Mouse (Mus musculus) macrophage (primary cell): ENCODE measurements around the gene Ypel4. TPM values are rescaled to one million over a fixed set of nuclear protein-coding genes. Genes with fewer than 3 reads are reported as not detected.

Source experiments
- H3K27ac ChIP-seq: fragments of 350-480 bp; formaldehyde crosslinking; 2 replicates; pipeline ENCODE4 v1.9.0; 2021
- H3K36me3 ChIP-seq: fragments of 350-480 bp; formaldehyde crosslinking; 2 replicates; pipeline ENCODE4 v1.9.0; 2021; ENCODE audit errors: inconsistent target
- H3K4me3 ChIP-seq: fragments of 350-480 bp; formaldehyde crosslinking; 2 replicates; pipeline ENCODE4 v1.9.0; 2021; ENCODE audit errors: inconsistent target
- H3K79me2 ChIP-seq: fragments of 350-480 bp; formaldehyde crosslinking; 2 replicates; pipeline ENCODE4 v1.9.0; 2021; ENCODE audit errors: inconsistent target
- WGBS: methylation state at CpG from one replicate; pipeline ENCODE4 v1.1.7; 2026; ENCODE audit warnings: inconsistent platforms; ENCODE audit not compliant: missing documents; 5-methylcytosine and 5-hydroxymethylcytosine counted together
- polyA plus RNA-seq: library from polyadenylated mRNA; stranded (reverse); fragments of 250-400 nt; gene quantifications from 3 replicates; pipeline ENCODE4 v1.2.4, GENCODE M21; 2018; ENCODE audit warnings: inconsistent platforms

Gene Ypel4
- polyA plus RNA-seq, 1 experiment from 2014 or later: not detected

- no peaks in the 10 kb centered on the region for H3K36me3 ChIP-seq
- H3K27ac ChIP-seq: no peak overlapping the region
- H3K79me2 ChIP-seq: no peaks in the 10 kb centered on the region
- no peak overlapping the region for H3K4me3 ChIP-seq
- WGBS: 91% methylated on average over 3 of the region's 3 CpGs
These were observed 27.5 kb downstream of the Ypel4 start for GRCm38 (mm10) chr2:84761309-84761708.

- H3K27ac ChIP-seq: no peak overlapping the region
- no peaks in the 10 kb centered on the region for H3K79me2 ChIP-seq
- WGBS: 70% methylated on average over 1 of the region's 1 CpGs
- no peaks in the 10 kb centered on the region for H3K36me3 ChIP-seq
- H3K4me3 ChIP-seq: no peak overlapping the region
These were observed 28.0 kb downstream of the Ypel4 start for GRCm38 (mm10) chr2:84761840-84762239.

- Histone ChIP-seq H3K36me3 (no peaks in the 10 kb centered on the region), H3K79me2 (no peaks in the 10 kb centered on the region), H3K4me3 (no peak overlapping the region), H3K27ac (no peak overlapping the region)
- 67% methylated on average over 4 of the region's 4 CpGs for WGBS
These were observed 28.4 kb downstream of the Ypel4 start for GRCm38 (mm10) chr2:84762295-84762694.

- no peak overlapping the region for H3K27ac ChIP-seq
- 50% methylated on average over 1 of the region's 1 CpGs for WGBS
These were observed 29.0 kb downstream of the Ypel4 start for GRCm38 (mm10) chr2:84762818-84763217.

GRCm38 (mm10) chr2:84770501-84770900, 36.6 kb downstream of the Ypel4 start:
- no peak overlapping the region for H3K27ac ChIP-seq
- H3K36me3 ChIP-seq: no peaks in the 10 kb centered on the region
- WGBS: 70% methylated on average over 6 of the region's 6 CpGs
- no peaks in the 10 kb centered on the region for H3K79me2 ChIP-seq
- no peak overlapping the region for H3K4me3 ChIP-seq

More at GRCm38 (mm10) chr2:84762818-84763217, 29.0 kb downstream of the Ypel4 start:
- Histone ChIP-seq H3K4me3 (no peak overlapping the region), H3K36me3 (no peaks in the 10 kb centered on the region), H3K79me2 (no peaks in the 10 kb centered on the region)

GRCm38 (mm10) chr2:84772454-84772853, 38.6 kb downstream of the Ypel4 start:
- Histone ChIP-seq H3K36me3 (no peaks in the 10 kb centered on the region), H3K4me3 (no peak overlapping the region), H3K79me2 (no peaks in the 10 kb centered on the region), H3K27ac (no peak overlapping the region)
- WGBS: 85% methylated on average over 4 of the region's 4 CpGs

GRCm38 (mm10) chr2:84773195-84773594, 39.3 kb downstream of the Ypel4 start:
- WGBS: 90% methylated on average over 5 of the region's 5 CpGs
- Histone ChIP-seq H3K4me3 (no peak overlapping the region), H3K27ac (no peak overlapping the region), H3K36me3 (no peaks in the 10 kb centered on the region), H3K79me2 (no peaks in the 10 kb centered on the region)

GRCm38 (mm10) chr2:84774751-84775150, 40.9 kb downstream of the Ypel4 start:
- 75% methylated on average over 7 of the region's 15 CpGs for WGBS
- H3K79me2 ChIP-seq: no peaks in the 10 kb centered on the region
- H3K4me3 ChIP-seq: no peak overlapping the region
- no peak overlapping the region for H3K27ac ChIP-seq
- no peaks in the 10 kb centered on the region for H3K36me3 ChIP-seq

GRCm38 (mm10) chr2:84775241-84775640, 41.4 kb downstream of the Ypel4 start, which contains the start of gene Serping1:
Gene Serping1, minus strand, starts transcription at chr2:84775444.
- Histone ChIP-seq H3K27ac (no peak within 1 kb of the TSS), H3K36me3 (no peaks in the 10 kb centered on the region), H3K4me3 (no peak within 1 kb of the TSS), H3K79me2 (no peaks in the 10 kb centered on the region)
- WGBS: 91% methylated on average over 7 of the region's 9 CpGs

GRCm38 (mm10) chr2:84775665-84776064, 41.8 kb downstream of the Ypel4 start:
- Histone ChIP-seq H3K27ac (no peak overlapping the region), H3K36me3 (no peaks in the 10 kb centered on the region), H3K79me2 (no peaks in the 10 kb centered on the region), H3K4me3 (no peak overlapping the region)
- WGBS: 32% methylated on average over 6 of the region's 6 CpGs

GRCm38 (mm10) chr2:84777706-84778105, 43.8 kb downstream of the Ypel4 start:
- H3K79me2 ChIP-seq: no peaks in the 10 kb centered on the region
- H3K36me3 ChIP-seq: no peaks in the 10 kb centered on the region
- no peak overlapping the region for H3K27ac ChIP-seq
- H3K4me3 ChIP-seq: no peak overlapping the region
- WGBS: 82% methylated on average over 2 of the region's 3 CpGs

GRCm38 (mm10) chr2:84779210-84779609, 45.4 kb downstream of the Ypel4 start:
- Histone ChIP-seq H3K36me3 (no peaks in the 10 kb centered on the region), H3K79me2 (no peaks in the 10 kb centered on the region), H3K4me3 (no peak overlapping the region), H3K27ac (no peak overlapping the region)
- WGBS: 7% methylated on average over 3 of the region's 6 CpGs

GRCm38 (mm10) chr2:84783315-84783714, 49.5 kb downstream of the Ypel4 start:
- H3K27ac ChIP-seq: no peak overlapping the region

GRCm38 (mm10) chr2:84783840-84784566, 50.1 kb downstream of the Ypel4 start:
- H3K36me3 ChIP-seq: no peaks in the 10 kb centered on the region
- H3K27ac ChIP-seq: peak overlapping the region; percentile 19; the same call in 1 of the 2 replicates
- 49% methylated on average over 3 of the region's 3 CpGs for WGBS
- H3K4me3 ChIP-seq: no peak overlapping the region
- no peaks in the 10 kb centered on the region for H3K79me2 ChIP-seq

More at GRCm38 (mm10) chr2:84783315-84783714, 49.5 kb downstream of the Ypel4 start:
- WGBS: no CpG with 5 or more reads among the region's 1 CpGs
- H3K79me2 ChIP-seq: no peaks in the 10 kb centered on the region
- no peak overlapping the region for H3K4me3 ChIP-seq
- no peaks in the 10 kb centered on the region for H3K36me3 ChIP-seq
